Mouse (Mus musculus) midbrain, postnatal 0 days (tissue): ENCODE results near the gene Ckap2l. TPM values are rescaled to one million over a fixed set of nuclear protein-coding genes. Genes with fewer than 3 reads are reported as not detected.

ENCODE experiments used
- ATAC-seq: fragments of 200-750 bp; cut with Nextera tagmentation; 2 replicates; pipeline ENCODE4 v1.8.0; 2017; ENCODE audit warnings: moderate number of reproducible peaks, mild to moderate bottlenecking, moderate TSS enrichment, moderate library complexity; ENCODE audit not compliant: low FRiP score
- DNase-seq: peaks from one replicate; pipeline ENCODE4 v3.0.0-alpha.2; 2015; ENCODE audit warnings: low spot score
- H3K27ac ChIP-seq: fragments of 300-500 bp; sonication (generic); 2 replicates; pipeline ENCODE4 v1.5.1; 2014; ENCODE audit warnings: low read depth, mild to moderate bottlenecking, low read length, mixed read lengths
- H3K27me3 ChIP-seq: fragments of 300-500 bp; sonication (generic); 2 replicates; pipeline ENCODE4 v1.6.1; 2014; ENCODE audit warnings: low read length, control low read depth, mixed read lengths; ENCODE audit not compliant: insufficient read depth
- H3K36me3 ChIP-seq: fragments of 300-500 bp; sonication (generic); 2 replicates; pipeline ENCODE4 v1.6.1; 2014; ENCODE audit warnings: low read length, control low read depth, mixed read lengths; ENCODE audit not compliant: insufficient read depth
- H3K4me1 ChIP-seq: fragments of 300-500 bp; sonication (generic); 2 replicates; pipeline ENCODE4 v1.6.1; 2014; ENCODE audit warnings: mild to moderate bottlenecking, control low read depth, antibody characterized with exemption, low read length, mixed read lengths; ENCODE audit not compliant: insufficient read depth
- H3K4me2 ChIP-seq: fragments of 300-500 bp; sonication (generic); 2 replicates; pipeline ENCODE4 v1.6.1; 2014; ENCODE audit warnings: low read depth, mild to moderate bottlenecking, low read length, mixed read lengths; ENCODE audit not compliant: poor library complexity, severe bottlenecking
- H3K4me3 ChIP-seq: fragments of 300-500 bp; sonication (generic); 2 replicates; pipeline ENCODE4 v1.5.1; 2014; ENCODE audit warnings: low read depth, mild to moderate bottlenecking, low read length, moderate library complexity
- H3K9ac ChIP-seq: fragments of 300-500 bp; sonication (generic); replicated peaks from 2 replicates; pipeline ENCODE4 v1.6.1; 2014; ENCODE audit warnings: mild to moderate bottlenecking, low read length, moderate library complexity, mixed read lengths; ENCODE audit not compliant: poor library complexity, severe bottlenecking
- H3K9me3 ChIP-seq: fragments of 300-500 bp; sonication (generic); 2 replicates; pipeline ENCODE4 v1.6.1; 2016; ENCODE audit warnings: low read length, control low read depth
- CTCF ChIP-seq: IDR thresholded peaks from 2 replicates; pipeline ENCODE4 v1.5.1; 2016; ENCODE audit warnings: antibody characterized with exemption, mild to moderate bottlenecking
- WGBS: fragments of 180-500 bp; shearing (Covaris S2); extraction: QIAGEN DNeasy Blood & Tissue Kit; methylation state at CpG from one replicate; pipeline ENCODE4 v1.1.7; 2014; 5-methylcytosine and 5-hydroxymethylcytosine counted together
- polyA plus RNA-seq: library from polyadenylated mRNA; unstranded; fragments of >200 nt; fragmentation: Nextera tagmentation; extraction: Ambion mirVana; gene quantifications from 2 replicates; pipeline ENCODE4 v1.2.1, GENCODE M21; 2015
- total RNA-seq: library from RNA; depleted of rRNA; stranded (reverse); fragments of >200 nt; gene quantifications from 2 replicates; pipeline ENCODE4 v1.2.3, GENCODE M21; 2014

Ckap2l gene
- total and polyA plus RNA-seq, 2 experiments from 2014 or later, result 4.8 to 5.8 TPM

DNA sequence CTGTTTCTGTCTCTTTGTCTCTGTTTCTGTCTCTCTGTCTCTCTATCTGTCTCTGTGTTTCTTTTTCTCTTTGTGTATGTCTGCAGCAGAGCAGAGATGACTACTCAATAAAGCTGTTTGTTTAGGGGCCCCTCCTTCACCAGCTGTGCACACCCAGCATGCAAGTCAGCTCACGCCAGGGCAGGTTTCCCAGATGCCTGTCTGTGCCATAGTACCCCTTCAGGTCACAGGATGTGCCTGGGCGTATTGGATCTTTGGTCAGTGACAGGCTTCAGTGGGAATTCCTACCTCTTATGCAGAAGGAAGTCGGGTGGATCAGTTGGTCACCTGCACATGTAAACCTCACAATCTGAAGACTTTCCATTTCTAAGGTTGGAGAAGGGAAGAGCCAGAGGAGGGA, 27.2 kb upstream of the Ckap2l start:
- no peaks in the 10 kb centered on the region for H3K4me1 ChIP-seq
- H3K4me2 ChIP-seq, result no peak overlapping the region
- H3K36me3 ChIP-seq, result no peaks in the 10 kb centered on the region
- 87% methylated on average over 3 of the region's 3 CpGs for WGBS
- no peak for TF ChIP-seq CTCF
- no peak for ATAC-seq
- DNase-seq, result no peak
- no peaks in the 10 kb centered on the region for H3K27me3 ChIP-seq
- no peak overlapping the region for H3K27ac ChIP-seq
- H3K4me3 ChIP-seq, result no peak overlapping the region
- no peaks in the 10 kb centered on the region for H3K9me3 ChIP-seq
- H3K9ac ChIP-seq, result no peak overlapping the region

DNA sequence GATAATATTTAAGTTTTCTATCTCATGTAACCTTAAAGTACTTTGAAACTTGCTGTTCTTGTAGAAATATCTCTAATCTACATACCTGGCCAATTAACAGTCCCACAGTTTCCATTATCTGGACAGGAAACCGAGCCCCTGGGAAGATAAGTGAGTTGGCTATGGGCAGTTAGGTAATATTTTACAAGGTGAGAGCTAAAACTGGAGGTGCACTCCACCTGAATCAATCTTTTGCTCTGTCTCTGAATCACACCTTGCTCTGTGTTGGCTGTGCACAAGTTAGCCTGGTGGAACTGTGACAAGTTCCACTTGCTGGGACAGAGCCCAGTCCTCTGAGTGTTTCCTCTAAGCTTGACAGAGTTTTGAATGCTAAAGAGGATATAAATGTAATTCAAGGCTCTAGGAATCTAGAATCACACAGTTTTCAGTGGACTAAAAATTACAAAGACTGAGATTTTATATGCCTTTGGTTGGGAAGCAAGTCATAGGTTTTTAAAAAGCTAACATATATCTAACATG, 25.2 kb upstream of the Ckap2l start:
- WGBS, result 70% methylated on average over 1 of the region's 1 CpGs
- ATAC-seq, result no peak
- TF ChIP-seq CTCF, result no peak
- Histone ChIP-seq H3K9me3 (no peaks in the 10 kb centered on the region), H3K4me1 (no peaks in the 10 kb centered on the region), H3K4me3 (no peak overlapping the region), H3K9ac (no peak overlapping the region), H3K27me3 (no peaks in the 10 kb centered on the region), H3K36me3 (no peaks in the 10 kb centered on the region), H3K27ac (no peak overlapping the region), H3K4me2 (no peak overlapping the region)
- DNase-seq, result no peak

DNA sequence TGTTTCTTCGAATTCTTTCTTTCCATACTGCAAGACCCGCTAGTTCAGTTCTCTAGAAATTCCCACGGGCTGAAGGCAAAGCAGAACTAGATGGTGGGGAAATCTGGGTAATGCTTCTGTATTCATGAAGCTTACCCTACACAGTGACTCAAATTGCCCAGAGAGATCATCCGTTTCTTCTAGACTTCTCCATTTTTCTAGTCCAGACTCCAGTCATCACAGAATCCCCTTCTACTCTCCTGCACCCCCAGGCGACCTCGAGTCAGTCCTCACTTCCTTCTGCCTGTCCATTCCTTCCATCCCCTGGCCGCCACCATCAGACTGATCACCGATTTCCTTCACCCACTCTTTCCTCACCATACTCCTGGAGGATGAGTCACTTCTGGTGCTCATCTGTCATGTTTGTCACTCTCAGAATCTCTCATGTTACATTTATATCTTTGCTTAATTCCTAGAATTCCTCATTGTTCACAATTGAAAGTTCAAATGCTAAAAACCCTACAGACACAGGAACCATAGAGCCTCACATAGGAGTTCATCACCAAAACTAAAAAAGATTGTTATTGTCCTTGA, 23.1 kb upstream of the Ckap2l start:
- TF ChIP-seq CTCF, result no peak
- ATAC-seq (no peak), DNase-seq (no peak)
- no peaks in the 10 kb centered on the region for H3K36me3 ChIP-seq
- no peak overlapping the region for H3K4me3 ChIP-seq
- WGBS, result 83% methylated on average over 8 of the region's 8 CpGs
- H3K9ac ChIP-seq, result no peak overlapping the region
- H3K27ac ChIP-seq, result no peak overlapping the region
- no peaks in the 10 kb centered on the region for H3K9me3 ChIP-seq
- no peak overlapping the region for H3K4me2 ChIP-seq
- no peaks in the 10 kb centered on the region for H3K27me3 ChIP-seq
- no peaks in the 10 kb centered on the region for H3K4me1 ChIP-seq

DNA sequence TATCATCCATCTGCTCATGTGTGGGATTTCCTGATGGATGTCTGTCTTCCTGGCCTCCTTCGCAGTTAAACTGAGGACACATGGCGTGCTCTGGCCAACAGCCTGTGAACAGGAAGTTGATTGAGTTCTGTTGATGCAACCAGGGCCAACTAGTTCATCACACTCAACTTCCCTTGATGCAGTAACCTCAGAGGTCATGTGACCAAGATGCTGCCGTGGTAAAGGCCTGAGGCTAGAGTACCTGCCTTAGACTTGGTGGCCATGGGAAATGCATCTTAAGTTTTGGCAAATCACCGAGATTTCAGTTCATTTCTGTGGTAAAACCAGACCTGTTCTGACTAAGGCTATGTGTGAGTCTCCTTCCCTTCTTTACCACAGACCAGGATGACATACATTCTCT, 18.8 kb upstream of the Ckap2l start:
- 76% methylated on average over 4 of the region's 4 CpGs for WGBS
- Histone ChIP-seq H3K4me1 (no peaks in the 10 kb centered on the region), H3K36me3 (no peaks in the 10 kb centered on the region), H3K9ac (no peak overlapping the region), H3K4me3 (no peak overlapping the region), H3K27ac (no peak overlapping the region), H3K4me2 (no peak overlapping the region), H3K9me3 (no peaks in the 10 kb centered on the region), H3K27me3 (no peaks in the 10 kb centered on the region)
- ATAC-seq (no peak), DNase-seq (no peak)
- TF ChIP-seq CTCF, result no peak

DNA sequence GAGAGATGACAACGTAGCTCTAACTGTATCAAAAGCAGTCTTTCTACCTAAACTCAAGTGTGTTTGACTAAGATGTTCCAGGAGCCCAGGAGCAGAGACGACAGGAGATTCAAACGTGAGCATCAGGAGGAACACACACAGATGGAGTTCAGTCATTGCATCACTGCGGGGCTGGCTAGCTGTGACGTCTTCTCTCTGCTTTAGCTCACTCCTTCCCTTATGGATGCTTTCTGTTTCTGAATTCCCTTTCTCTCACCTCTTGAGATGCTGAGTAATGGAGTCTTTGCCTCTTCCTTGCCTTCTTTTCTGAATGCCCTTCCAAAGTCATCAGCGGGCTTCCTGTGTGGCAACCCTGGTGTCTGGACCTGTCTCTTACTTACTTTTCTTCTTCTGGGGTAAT, 17.9 kb upstream of the Ckap2l start:
- 75% methylated on average over 6 of the region's 6 CpGs for WGBS
- no peak overlapping the region for H3K9ac ChIP-seq
- no peak for TF ChIP-seq CTCF
- no peak overlapping the region for H3K4me3 ChIP-seq
- H3K27me3 ChIP-seq, result no peaks in the 10 kb centered on the region
- H3K4me2 ChIP-seq, result no peak overlapping the region
- ATAC-seq (no peak), DNase-seq (no peak)
- H3K27ac ChIP-seq, result no peak overlapping the region
- no peaks in the 10 kb centered on the region for H3K36me3 ChIP-seq
- no peaks in the 10 kb centered on the region for H3K9me3 ChIP-seq
- no peaks in the 10 kb centered on the region for H3K4me1 ChIP-seq

DNA sequence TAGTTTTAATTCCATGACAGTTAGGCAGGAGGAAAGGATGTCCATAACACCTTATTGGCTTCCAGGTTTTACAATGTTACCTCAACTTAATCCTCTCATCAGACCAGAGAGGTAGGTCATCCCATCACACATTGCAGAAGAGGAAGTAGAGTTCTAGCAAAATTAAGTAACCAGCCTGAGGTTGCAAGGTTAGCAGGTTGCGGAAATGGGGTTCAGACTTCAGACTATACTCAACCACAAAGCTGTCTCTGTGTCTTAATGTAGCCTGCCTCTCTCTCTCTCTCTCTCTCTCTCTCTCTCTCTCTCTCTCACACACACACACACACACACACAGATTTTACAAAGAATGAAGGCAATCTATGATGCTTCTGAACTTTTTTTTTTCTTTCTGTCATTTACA, 16.9 kb upstream of the Ckap2l start:
- no peaks in the 10 kb centered on the region for H3K27me3 ChIP-seq
- H3K27ac ChIP-seq, result no peak overlapping the region
- 81% methylated on average over 1 of the region's 1 CpGs for WGBS
- no peaks in the 10 kb centered on the region for H3K4me1 ChIP-seq
- H3K36me3 ChIP-seq, result no peaks in the 10 kb centered on the region
- TF ChIP-seq CTCF, result no peak
- DNase-seq (no peak), ATAC-seq (no peak)
- no peak overlapping the region for H3K4me3 ChIP-seq
- H3K9me3 ChIP-seq, result no peaks in the 10 kb centered on the region
- H3K9ac ChIP-seq, result no peak overlapping the region
- H3K4me2 ChIP-seq, result no peak overlapping the region
